Mouse (Mus musculus): ENCODE results near the gene Med19. TPM values are rescaled to one million over a fixed set of nuclear protein-coding genes. Genes with fewer than 3 reads are reported as not detected.
"Not testable (repeated sequence)": the region's sequence is repeated elsewhere in the genome, so short reads cannot be mapped to it uniquely, and the experiment has no call there.

The Med19 gene
- total and polyA plus RNA-seq, 3 experiments: 6.8 to 14.2 (median 11.5) TPM

DNA sequence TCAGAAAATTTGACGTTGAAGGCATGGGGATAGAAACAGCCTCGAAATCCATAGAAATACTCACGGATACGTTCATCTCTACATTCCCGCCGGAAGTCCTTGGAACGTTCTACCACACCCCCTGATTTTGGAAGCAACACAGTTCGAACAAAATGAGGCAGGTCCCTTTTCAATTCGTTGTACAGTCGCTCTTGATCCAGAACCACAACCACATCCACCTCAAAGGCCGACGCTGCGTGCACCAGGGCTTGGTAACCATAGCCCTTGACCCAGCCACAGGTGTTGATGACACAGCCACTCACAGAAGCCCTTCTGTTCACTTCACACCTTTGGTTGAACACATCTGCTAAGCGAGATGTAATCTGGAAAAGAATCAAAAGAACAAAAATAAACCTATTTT lies 45.7 kb downstream of the Med19 start:
- H3K4me1 ChIP-seq (ENCODE audit: control insufficient read depth, insufficient read depth, low read length): peaks cover 6% of the 10 kb centered on the region
- intact Hi-C loops (cut with DNase I): no loop called here
- TF ChIP-seq EP300 (IDR thresholded peaks at IDR 0.05; ENCODE audit: insufficient read depth, low read depth, low read length) (no peak), POLR2A (IDR thresholded peaks at IDR 0.05; ENCODE audit: insufficient read depth, low read depth, low read length) (no peak), CTCF (IDR thresholded peaks at IDR 0.05) (no peak)
- H3K4me3 ChIP-seq: no peak overlapping the region
- H3K79me2 ChIP-seq (replicated peaks; ENCODE audit: control insufficient read depth, insufficient read depth, low read length): no peaks in the 10 kb centered on the region; the same call in 1 of the 2 replicates
- WGBS: 92% methylated on average over 14 of the region's 14 CpGs
- H3K9ac ChIP-seq (ENCODE audit: low read depth, low read length): no peak overlapping the region
- H3K27ac ChIP-seq: no peak overlapping the region
- DNase-seq: no peak
- no peaks in the 10 kb centered on the region for H3K27me3 ChIP-seq (ENCODE audit: control insufficient read depth, insufficient read depth, low read length)
- H3K36me3 ChIP-seq (ENCODE audit: control insufficient read depth, insufficient read depth, low read length): peaks cover 12% of the 10 kb centered on the region

DNA sequence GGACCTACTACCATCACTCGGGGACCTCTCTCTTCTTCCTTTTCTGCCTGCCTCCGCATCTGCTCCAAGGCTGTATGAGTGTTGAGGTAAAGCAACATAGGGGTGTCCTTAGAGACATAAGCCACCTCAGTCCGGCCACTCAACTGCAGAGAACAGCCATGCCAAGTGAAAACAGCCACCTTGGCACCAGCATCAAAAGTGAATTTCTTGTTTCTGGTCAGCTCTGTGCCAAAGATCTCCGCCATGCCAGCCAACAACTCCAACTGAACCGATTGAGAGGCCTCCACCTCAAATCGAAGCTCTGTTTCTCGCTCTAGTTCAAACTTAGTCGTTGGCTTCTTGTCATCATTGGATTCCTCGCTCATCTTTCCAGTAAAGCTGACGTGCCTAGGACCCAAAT lies 47.6 kb downstream of the Med19 start:
- no peak overlapping the region for H3K27ac ChIP-seq
- no peak overlapping the region for H3K9ac ChIP-seq (ENCODE audit: low read depth, low read length)
- TF ChIP-seq CTCF (IDR thresholded peaks at IDR 0.05): no peak
- peaks cover 6% of the 10 kb centered on the region for H3K4me1 ChIP-seq (ENCODE audit: control insufficient read depth, insufficient read depth, low read length)
- intact Hi-C loops (cut with DNase I): loop anchor here (5.0 kb wide), 1 partner anchor 312 kb away; the partner anchor contains the start of genes P2rx3 and Ssrp1
- peaks cover 12% of the 10 kb centered on the region for H3K36me3 ChIP-seq (ENCODE audit: control insufficient read depth, insufficient read depth, low read length)
- WGBS: 85% methylated on average over 10 of the region's 10 CpGs
- no peaks in the 10 kb centered on the region for H3K27me3 ChIP-seq (ENCODE audit: control insufficient read depth, insufficient read depth, low read length)
- H3K79me2 ChIP-seq (replicated peaks; ENCODE audit: control insufficient read depth, insufficient read depth, low read length): no peaks in the 10 kb centered on the region; the same call in 1 of the 2 replicates
- no peak for DNase-seq
- H3K4me3 ChIP-seq: no peak overlapping the region

DNA sequence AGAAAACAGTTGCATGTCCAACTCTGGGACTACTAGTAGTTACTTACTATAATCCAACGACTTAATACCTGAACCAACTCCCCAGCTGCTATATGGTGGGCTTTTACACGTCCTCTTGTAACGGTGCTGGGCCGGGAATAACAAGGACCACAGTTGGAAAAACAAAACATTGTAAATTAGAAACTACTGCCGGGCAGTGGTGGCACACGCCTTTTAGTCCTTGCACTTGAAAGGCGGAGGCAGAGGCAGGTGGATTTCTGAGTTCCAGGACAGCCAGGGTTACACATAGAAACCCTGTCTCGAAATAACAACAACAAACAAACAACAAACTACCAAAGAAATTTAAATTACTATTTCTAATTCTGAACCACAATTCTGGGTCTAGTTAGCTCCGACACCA lies 48.5 kb downstream of the Med19 start:
- H3K27ac ChIP-seq: peak overlapping the region; percentile 72
- DNase-seq: no peak
- peak overlapping the region; percentile 31; the same call in 1 of the 2 replicates for H3K9ac ChIP-seq (ENCODE audit: low read depth, low read length)
- H3K79me2 ChIP-seq (replicated peaks; ENCODE audit: control insufficient read depth, insufficient read depth, low read length): no peaks in the 10 kb centered on the region; the same call in 1 of the 2 replicates
- H3K4me3 ChIP-seq: peak overlapping the region; percentile 72
- 2% methylated on average over 9 of the region's 9 CpGs for WGBS
- intact Hi-C loops (cut with DNase I): loop anchor here (1.0 to 5.0 kb wide), 2 partner anchors 10 to 311 kb away; partner anchors contain the start of genes P2rx3 and Ssrp1
- peaks cover 12% of the 10 kb centered on the region for H3K36me3 ChIP-seq (ENCODE audit: control insufficient read depth, insufficient read depth, low read length)
- H3K27me3 ChIP-seq (ENCODE audit: control insufficient read depth, insufficient read depth, low read length): no peaks in the 10 kb centered on the region
- no peak for TF ChIP-seq CTCF (IDR thresholded peaks at IDR 0.05)
- TF ChIP-seq EP300 (IDR thresholded peaks at IDR 0.05; ENCODE audit: insufficient read depth, low read depth, low read length): no peak
- no peak for TF ChIP-seq POLR2A (IDR thresholded peaks at IDR 0.05; ENCODE audit: insufficient read depth, low read depth, low read length)
- H3K4me1 ChIP-seq (ENCODE audit: control insufficient read depth, insufficient read depth, low read length): peaks cover 6% of the 10 kb centered on the region

GRCm38 (mm10) chr2:84727172-84727858 lies 49.1 kb downstream of the Med19 start, which contains the start of gene Clp1:
Clp1 (minus strand) TSS chr2:84727350.
- peak within 1 kb of the TSS; percentile 88 for H3K27ac ChIP-seq
- WGBS: under 1% methylated on average over 39 of the region's 39 CpGs
- H3K36me3 ChIP-seq (ENCODE audit: control insufficient read depth, insufficient read depth, low read length): peaks cover 12% of the 10 kb centered on the region
- peaks cover 6% of the 10 kb centered on the region for H3K4me1 ChIP-seq (ENCODE audit: control insufficient read depth, insufficient read depth, low read length)
- intact Hi-C loops (cut with DNase I): loop anchor here (1.0 to 5.0 kb wide), 2 partner anchors 11 to 310 kb away; partner anchors contain the start of genes P2rx3 and Ssrp1
- no peaks in the 10 kb centered on the region; the same call in 1 of the 2 replicates for H3K79me2 ChIP-seq (replicated peaks; ENCODE audit: control insufficient read depth, insufficient read depth, low read length)
- DNase-seq: peak; percentile 95 to 98
- TF ChIP-seq POLR2A (IDR thresholded peaks at IDR 0.05; ENCODE audit: insufficient read depth, low read depth, low read length): peak; percentile 93
- TF ChIP-seq EP300 (IDR thresholded peaks at IDR 0.05; ENCODE audit: insufficient read depth, low read depth, low read length): 0 out of 2 replicates have a peak, but pooled peaks have one; percentile 36
- TF ChIP-seq CTCF (IDR thresholded peaks at IDR 0.05): no peak; the same call in 1 of the 2 replicates
- no peaks in the 10 kb centered on the region for H3K27me3 ChIP-seq (ENCODE audit: control insufficient read depth, insufficient read depth, low read length)
- H3K9ac ChIP-seq (ENCODE audit: low read depth, low read length): peak within 1 kb of the TSS; percentile 71
- peak within 1 kb of the TSS; percentile 72 for H3K4me3 ChIP-seq

DNA sequence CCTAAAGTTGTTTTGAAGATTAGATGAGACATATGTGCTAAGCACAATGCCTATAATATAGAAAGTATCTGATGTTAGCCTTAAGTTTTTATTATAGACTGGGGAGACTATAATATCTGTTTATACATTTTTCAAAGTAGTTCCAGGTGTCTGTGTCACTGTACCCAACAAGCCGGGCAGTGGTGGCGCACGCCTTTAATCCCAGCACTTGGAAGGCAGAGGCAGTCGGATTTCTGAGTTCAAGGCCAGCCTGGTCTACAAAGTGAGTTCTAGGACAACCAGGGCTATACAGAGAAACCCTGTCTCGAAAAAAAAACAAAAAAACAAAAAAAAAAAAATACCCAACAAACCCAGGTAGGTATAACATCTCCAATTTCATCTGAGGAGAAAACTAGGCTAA lies 50.0 kb downstream of the Med19 start:
- intact Hi-C loops (cut with DNase I): loop anchor here (5.0 kb wide), 1 partner anchor 309 kb away; the partner anchor contains the start of genes P2rx3 and Ssrp1
- not testable (repeated sequence) for H3K79me2 ChIP-seq (replicated peaks; ENCODE audit: control insufficient read depth, insufficient read depth, low read length)

GRCm38 (mm10) chr2:84731206-84731605 lies 53.0 kb downstream of the Med19 start:
- WGBS: 57% methylated on average over 3 of the region's 3 CpGs
- intact Hi-C loops (cut with DNase I): no loop called here
- Histone ChIP-seq H3K9ac (ENCODE audit: low read depth, low read length) (no peak overlapping the region), H3K4me3 (no peak overlapping the region), H3K4me1 (ENCODE audit: control insufficient read depth, insufficient read depth, low read length) (no peaks in the 10 kb centered on the region), H3K79me2 (replicated peaks; ENCODE audit: control insufficient read depth, insufficient read depth, low read length) (no peaks in the 10 kb centered on the region), H3K27ac (no peak overlapping the region), H3K27me3 (ENCODE audit: control insufficient read depth, insufficient read depth, low read length) (peaks cover 3% of the 10 kb centered on the region), H3K36me3 (ENCODE audit: control insufficient read depth, insufficient read depth, low read length) (no peaks in the 10 kb centered on the region)
- no peak for DNase-seq
- no peak for TF ChIP-seq CTCF (IDR thresholded peaks at IDR 0.05)
- no peak for TF ChIP-seq EP300 (IDR thresholded peaks at IDR 0.05; ENCODE audit: insufficient read depth, low read depth, low read length)
- no peak for TF ChIP-seq POLR2A (IDR thresholded peaks at IDR 0.05; ENCODE audit: insufficient read depth, low read depth, low read length)

More for the DNA sequence above, 50.0 kb downstream of the Med19 start:
- DNase-seq; H3K9ac ChIP-seq (ENCODE audit: low read depth, low read length); H3K4me3 ChIP-seq; H3K27ac ChIP-seq; H3K4me1 ChIP-seq (ENCODE audit: control insufficient read depth, insufficient read depth, low read length); H3K27me3 ChIP-seq (ENCODE audit: control insufficient read depth, insufficient read depth, low read length): not testable (repeated sequence)
- peaks cover 12% of the 10 kb centered on the region for H3K36me3 ChIP-seq (ENCODE audit: control insufficient read depth, insufficient read depth, low read length)
- WGBS: 91% methylated on average over 5 of the region's 5 CpGs
